Mouse (Mus musculus) brown adipose tissue, adult 24 weeks (tissue): ENCODE data around the gene Slc39a10. TPM values are rescaled to one million over a fixed set of nuclear protein-coding genes. Genes with fewer than 3 reads are reported as not detected.
"Not testable (repeated sequence)": the region's sequence is repeated elsewhere in the genome, so short reads cannot be mapped to it uniquely, and the experiment has no call there.

Experiments used
- H3K27ac ChIP-seq: fragments of 200-500 bp; replicated peaks from 2 replicates; pipeline ENCODE4 v1.5.1; 2012; ENCODE audit warnings: low read depth, mild to moderate bottlenecking, low read length
- H3K4me1 ChIP-seq: fragments of 200-500 bp; 2 replicates; pipeline ENCODE4 v1.6.1; 2012; ENCODE audit warnings: low read length, mixed read lengths; ENCODE audit not compliant: control insufficient read depth, insufficient read depth, insufficient read length
- H3K4me3 ChIP-seq: fragments of 200-500 bp; 2 replicates; pipeline ENCODE4 v1.5.1; 2012; ENCODE audit warnings: low read depth, mild to moderate bottlenecking, low read length, moderate library complexity; ENCODE audit not compliant: insufficient read depth
- polyA plus RNA-seq: library from polyadenylated mRNA; stranded (reverse); fragments of >200 nt; gene quantifications from 2 replicates; pipeline ENCODE4 v1.2.4, GENCODE M21; 2012; ENCODE audit not compliant: missing spikeins, insufficient read depth, insufficient read length

Slc39a10 gene
- polyA plus RNA-seq, 1 experiment: 4.4 TPM

DNA sequence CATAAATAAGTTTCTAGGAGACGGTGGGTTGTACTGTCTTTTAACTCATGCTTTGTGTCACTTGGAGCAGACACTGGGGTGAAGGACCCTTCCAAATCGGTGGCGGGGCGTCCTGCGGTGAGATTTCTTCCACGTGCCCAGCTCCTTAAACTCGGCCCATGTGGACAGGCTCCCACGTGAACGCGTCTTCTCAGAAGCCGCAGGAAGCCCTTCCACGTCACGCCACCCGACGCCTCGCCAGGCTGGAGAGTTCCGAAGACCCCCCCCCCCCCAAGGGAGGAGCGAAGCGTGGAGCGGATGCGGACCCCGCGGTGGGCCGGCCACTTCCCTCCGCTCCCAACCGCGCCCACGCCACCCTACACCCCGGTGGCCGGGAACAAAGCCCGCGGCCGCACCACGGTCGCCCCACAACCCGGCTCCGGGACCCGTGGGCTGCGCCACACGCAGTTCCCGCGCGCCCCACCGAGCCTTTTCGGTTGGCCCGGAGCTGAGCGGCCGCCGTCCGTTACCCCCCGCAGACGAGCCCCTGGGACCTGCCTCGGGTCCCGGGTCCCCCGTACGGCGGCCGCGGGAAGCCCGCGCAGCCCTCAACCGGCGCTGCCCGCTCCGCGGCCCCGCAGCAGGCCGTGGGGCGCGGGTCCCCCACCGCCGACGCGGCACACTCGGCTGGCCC lies 39.9 kb downstream of the Slc39a10 start:
- Histone ChIP-seq H3K4me1 (peaks cover 2% of the 10 kb centered on the region; the same call in 1 of the 2 replicates), H3K27ac (peak overlapping the region; percentile 76), H3K4me3 (peak overlapping the region; percentile 78)

DNA sequence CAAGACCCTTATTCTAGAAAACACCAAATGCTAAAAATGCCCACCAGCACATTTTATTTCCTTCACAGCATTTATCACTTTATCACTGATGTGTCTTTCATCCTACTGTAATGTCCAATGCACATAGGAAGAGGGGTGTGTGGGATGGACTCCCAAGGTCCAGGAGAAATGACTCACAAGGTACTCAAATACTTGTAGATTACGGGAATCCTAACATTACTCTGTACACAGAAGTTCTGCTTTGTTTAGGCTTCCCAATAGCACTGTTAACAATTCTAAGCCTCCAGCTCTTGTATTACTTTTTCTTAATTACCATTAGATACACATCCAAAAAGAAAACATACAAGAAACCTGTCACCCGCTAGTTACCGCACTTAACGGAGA lies 40.4 kb downstream of the Slc39a10 start:
- Histone ChIP-seq H3K4me1 (peaks cover 2% of the 10 kb centered on the region; the same call in 1 of the 2 replicates), H3K4me3 (peak overlapping the region; percentile 78), H3K27ac (peak overlapping the region; percentile 76)

DNA sequence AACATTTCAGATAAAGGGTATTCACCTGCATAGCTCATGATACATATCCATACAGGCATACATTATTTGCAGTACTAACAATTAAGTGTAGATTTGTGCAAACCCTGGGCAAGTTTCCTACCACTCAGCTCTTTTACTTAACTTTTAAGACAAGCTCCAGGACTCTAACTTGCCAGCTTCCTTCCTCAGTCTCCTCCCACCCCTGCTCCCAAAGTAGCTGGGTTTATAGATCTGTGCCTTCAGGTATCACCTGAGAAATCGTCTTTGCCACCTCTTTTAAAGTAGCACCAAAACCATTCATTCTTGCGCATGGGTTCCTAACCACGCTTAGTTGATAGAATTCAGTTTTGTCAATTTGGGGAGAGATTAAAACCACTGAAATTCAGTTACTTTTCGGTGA lies 41.1 kb downstream of the Slc39a10 start:
- H3K27ac ChIP-seq: no peak overlapping the region
- H3K4me1 ChIP-seq: peaks cover 2% of the 10 kb centered on the region; the same call in 1 of the 2 replicates
- H3K4me3 ChIP-seq: 0 out of 2 replicates have a peak overlapping the region, but pooled peaks have one; percentile 28

DNA sequence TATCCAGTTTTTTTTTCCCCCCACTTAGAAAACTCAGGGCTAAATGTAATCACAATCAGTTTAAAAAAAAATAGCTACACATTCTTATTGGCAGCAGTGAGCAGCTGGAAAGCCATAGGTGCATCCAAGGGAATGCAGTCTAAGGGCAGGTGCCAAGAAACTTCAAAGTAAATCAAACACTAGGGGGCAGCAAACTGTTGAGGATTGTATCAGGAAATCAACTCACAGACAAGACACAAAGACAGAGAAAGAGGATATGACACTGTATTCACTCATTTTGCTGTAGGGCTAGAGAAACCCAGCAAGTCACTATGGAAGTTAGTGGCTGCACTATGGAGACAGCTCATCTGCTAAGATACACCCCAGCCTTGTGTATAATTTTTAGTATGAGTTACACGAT lies 42.9 kb downstream of the Slc39a10 start:
- Histone ChIP-seq H3K4me1 (peaks cover 2% of the 10 kb centered on the region; the same call in 1 of the 2 replicates), H3K4me3 (no peak overlapping the region), H3K27ac (no peak overlapping the region)

DNA sequence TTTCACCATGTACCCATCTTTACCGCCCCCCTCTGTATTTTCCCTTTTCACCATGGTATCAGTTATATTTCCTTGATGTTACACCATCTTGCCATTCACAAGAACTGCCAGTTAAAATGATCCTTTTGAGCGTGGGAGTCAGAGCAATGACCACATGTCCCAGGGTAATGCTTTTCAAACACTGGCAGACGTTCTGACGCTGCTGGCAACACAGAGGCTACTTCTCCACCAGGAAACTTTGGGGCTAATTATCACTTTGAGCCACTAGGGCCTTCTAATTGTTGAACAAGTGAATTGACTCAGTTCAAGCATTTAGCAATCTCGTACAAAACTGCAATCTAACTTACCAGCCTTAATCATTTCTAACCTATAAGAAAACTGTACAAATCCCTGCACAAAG lies 47.4 kb downstream of the Slc39a10 start:
- Histone ChIP-seq H3K4me1 (no peaks in the 10 kb centered on the region), H3K4me3 (no peak overlapping the region), H3K27ac (no peak overlapping the region)

DNA sequence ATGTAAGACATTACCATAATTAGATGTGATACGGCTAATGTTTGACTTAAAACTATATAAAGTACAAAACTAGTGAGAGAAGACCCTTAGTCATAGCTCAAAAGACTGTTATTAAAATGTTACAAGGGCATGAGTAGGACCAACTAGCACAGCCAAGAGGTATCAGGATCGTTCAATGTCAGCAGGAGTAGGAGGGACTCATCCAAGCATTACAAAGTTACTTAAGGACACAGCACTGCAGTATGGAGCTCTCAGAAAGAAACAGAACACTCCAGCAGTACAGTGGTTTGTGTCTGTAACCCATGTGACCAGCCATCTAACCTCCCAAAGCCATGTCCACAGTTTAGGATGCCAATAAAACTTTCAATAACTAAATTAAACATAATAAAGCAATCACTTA lies 48.4 kb downstream of the Slc39a10 start:
- H3K27ac ChIP-seq: no peak overlapping the region
- no peak overlapping the region for H3K4me3 ChIP-seq
- H3K4me1 ChIP-seq: no peaks in the 10 kb centered on the region

DNA sequence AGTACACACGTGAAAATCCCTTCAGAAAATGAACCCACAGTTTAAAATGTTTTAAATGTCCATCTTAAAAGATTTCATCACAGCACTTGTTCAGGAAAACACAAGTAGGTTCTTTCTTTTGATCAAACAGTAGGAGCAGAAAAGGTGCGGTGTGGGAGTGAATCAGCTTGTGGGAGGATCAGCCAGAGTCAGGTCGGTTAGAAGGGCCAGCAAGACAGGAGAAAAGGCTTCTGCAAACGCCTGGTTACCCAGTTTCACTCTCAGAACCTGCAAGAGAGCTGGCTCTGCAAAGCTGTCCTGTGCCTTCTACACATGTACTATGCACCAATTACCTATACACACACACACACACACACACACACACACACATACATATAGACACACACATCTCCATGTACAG lies 49.2 kb downstream of the Slc39a10 start:
- Histone ChIP-seq H3K4me3 (no peak overlapping the region), H3K27ac (no peak overlapping the region), H3K4me1 (no peaks in the 10 kb centered on the region)

DNA sequence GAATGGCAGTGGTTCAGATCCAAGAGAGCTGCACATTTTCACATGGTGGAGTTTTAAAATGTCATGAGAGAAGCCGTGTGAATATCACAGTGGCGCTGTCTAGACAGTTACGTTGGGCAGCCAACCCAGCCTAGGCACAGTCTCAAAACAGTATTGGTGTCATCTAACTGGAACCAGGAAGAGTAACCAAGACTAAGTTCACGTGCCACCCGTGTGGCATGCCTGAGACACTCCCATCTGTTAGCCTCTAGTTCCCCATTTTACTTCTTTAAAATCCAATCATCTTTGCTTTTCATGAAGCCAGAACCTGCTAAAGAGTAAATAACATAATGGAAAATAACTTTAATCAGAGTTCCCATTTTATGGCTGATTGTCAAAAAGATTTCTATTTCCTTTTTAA lies 60.7 kb downstream of the Slc39a10 start:
- Histone ChIP-seq H3K27ac (no peak overlapping the region), H3K4me1 (no peaks in the 10 kb centered on the region), H3K4me3 (no peak overlapping the region)

DNA sequence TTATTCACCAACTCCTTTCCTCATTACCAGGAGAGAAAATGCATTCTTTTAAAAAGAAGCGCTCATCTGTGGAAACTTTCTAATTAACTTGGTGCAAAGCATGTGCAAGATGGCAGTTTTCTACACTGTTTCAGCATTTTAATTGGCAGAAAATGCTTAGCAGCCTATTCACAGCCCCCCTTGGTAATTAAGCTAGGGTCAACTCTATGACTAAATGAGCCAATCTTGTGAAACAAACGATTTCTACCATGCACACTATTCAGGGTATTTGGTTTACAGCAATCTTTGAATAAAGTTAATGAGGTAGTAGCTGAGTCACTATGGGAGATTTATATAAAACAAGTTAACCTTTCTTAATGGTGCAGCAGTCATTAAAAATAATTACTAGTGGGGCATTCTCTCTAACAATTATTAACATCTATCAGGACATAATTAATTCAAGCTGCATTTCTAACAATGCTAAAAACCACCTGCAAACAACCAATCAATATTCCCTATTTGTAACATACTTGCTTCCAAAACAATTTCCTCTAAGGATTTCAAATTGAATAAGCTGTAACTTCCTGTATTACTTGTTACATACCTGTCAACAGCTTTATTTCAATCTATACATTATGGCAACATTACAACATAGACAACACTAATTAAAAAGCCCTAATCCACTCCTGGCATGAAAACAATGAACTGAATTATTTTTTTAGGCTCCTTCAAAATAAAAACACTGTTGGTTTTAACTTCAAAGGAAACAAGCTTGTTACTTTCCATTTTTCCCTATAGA lies 62.4 kb downstream of the Slc39a10 start:
- Histone ChIP-seq H3K4me3 (no peak overlapping the region), H3K27ac (no peak overlapping the region), H3K4me1 (no peaks in the 10 kb centered on the region)

DNA sequence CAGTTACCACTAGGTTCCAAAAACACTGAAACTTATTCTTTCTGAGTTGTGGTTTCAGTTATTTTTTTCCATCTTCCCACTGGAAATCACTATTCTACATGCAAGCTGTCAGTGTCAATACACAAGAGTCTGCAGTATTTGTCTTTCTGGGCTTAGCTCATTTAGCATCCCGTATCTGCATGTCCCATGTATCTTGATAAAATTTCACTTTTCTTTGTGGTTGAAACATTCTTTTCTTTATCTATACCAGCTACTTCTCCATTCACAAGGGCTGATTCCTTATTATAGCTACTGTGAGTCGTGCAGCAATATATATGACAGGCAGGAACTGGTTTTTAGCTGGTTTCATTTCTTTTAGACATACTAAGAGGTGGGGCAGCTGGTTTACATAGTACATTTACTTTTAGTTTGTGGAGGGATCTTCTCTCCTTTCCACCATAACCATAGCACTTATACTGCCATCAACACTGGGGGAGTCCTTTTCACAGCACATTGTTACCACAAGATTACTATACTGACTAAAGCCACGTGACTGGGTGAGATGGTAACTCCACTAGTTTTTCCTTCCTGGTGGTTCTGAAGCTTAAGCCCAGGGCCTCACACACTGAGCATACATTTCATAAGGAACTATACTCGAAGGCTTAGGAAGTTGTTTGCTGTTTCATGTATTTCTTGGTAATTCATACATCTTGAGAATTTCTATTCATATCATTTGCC lies 70.2 kb downstream of the Slc39a10 start:
- H3K27ac ChIP-seq: no peak overlapping the region

DNA sequence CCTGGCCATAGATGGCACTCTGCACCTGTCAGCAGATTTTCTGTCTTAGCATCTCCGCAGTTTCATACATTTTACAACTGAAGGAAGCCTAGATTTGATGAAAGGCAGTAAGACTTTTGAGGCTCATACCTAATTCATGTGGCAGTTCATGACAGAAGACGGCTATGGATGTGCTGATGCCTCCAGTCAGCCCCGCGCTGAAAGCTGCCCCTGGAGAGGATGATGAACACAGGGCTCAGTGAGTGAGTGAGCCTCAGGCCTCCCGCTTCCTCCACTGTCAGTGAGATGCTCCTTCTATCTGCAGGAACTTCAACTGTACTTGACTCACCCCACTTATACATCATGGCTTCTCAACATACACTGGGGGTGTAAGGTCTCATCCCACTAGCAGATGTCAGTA lies 74.7 kb downstream of the Slc39a10 start:
- Histone ChIP-seq H3K4me1 (no peaks in the 10 kb centered on the region), H3K27ac (no peak overlapping the region), H3K4me3 (no peak overlapping the region)

More for the DNA sequence above, 70.2 kb downstream of the Slc39a10 start:
- H3K4me1 ChIP-seq: no peaks in the 10 kb centered on the region
- H3K4me3 ChIP-seq: no peak overlapping the region

DNA sequence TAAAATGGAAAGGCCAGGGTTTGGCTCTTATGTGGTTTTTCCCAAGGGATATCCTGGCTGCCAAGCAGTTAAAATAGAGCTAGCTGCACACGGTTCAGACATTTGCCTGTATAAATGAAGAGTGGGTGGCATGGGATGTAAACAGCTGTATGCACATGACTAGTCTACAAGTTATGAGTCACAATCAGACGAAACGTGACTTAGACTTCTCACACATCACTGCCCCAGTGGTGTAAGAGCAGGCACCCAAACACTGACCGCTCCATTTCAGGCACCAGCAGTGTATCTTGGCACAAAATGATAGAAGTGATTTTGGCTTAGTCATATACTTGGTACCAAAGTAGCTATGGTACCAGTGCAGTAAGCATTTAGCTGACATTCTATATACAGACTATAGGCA lies 84.0 kb downstream of the Slc39a10 start:
- not testable (repeated sequence) for H3K4me1 ChIP-seq, H3K27ac ChIP-seq, H3K4me3 ChIP-seq

DNA sequence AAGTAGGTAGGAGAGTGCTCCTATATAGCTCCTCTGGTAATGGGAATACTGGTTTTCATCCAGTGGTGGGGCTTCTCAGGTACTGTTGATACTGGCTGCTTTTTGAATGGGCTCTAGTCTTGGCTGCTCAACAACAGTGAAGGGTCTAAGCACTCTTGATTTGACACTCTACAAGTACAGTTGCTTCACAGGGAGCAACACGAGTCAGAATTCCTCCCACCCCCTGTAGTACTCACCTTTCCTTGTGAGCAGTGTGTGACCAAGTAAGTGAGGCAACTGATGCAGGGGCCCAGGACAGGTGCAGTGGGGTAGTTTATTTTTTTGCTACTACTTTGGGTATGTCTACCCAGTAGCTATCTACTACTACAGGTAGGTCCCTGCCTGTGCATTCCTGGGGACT lies 87.6 kb downstream of the Slc39a10 start:
- no peak overlapping the region for H3K4me3 ChIP-seq
- no peak overlapping the region for H3K27ac ChIP-seq
- H3K4me1 ChIP-seq: no peaks in the 10 kb centered on the region

DNA sequence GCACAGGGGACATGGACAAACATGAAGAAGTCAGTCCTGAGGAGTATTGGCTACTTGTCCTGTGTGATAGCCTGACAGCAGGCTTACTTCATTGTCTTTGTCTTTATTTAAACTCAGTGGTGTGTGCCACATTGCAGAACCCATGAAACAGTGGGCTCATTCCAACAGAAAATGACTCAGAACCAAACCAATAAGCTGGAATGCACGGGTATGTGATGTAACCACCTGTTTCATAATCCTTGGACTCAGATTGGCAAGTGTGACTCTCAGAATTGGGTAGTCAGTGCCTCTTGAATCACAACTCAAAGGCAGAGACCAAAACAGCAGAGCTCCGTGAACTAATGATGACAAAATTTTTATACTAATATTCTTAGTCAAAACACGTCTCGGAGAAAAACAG lies 110.4 kb downstream of the Slc39a10 start:
- H3K27ac ChIP-seq, H3K4me1 ChIP-seq, H3K4me3 ChIP-seq: not testable (repeated sequence)

DNA sequence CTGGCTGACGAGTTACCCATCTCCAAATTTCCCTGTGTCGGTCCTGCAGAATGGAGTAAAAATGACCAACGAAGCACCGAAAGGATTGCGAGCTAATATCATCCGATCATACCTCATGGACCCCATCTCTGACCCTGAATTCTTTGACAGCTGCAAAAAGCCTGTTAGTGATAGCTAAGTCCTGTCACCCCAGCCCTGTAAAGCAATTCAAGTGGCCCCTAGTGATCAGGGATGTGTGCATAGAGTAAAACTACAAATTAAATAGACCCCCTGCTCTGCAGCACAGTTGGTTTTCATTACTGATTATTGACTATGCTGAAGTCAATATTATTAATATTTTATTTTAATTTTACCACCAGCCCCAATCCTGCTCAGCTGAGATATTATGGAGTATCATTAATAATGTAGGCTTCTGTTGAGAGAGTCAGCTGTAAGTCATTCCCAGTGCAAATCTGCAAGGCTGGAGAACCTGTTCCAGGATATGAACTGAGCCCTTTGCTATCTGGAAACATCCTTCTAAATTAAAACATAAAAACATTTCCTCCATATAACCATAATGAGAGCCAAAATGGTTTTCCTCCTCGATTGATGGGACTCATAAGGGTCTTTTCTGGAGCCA lies 122.5 kb downstream of the Slc39a10 start:
- H3K4me3 ChIP-seq, H3K27ac ChIP-seq, H3K4me1 ChIP-seq: not testable (repeated sequence)
